In genomic region chr6:30325932-30326501, GRCm38 (mm10) we compare ENCODE assay signal across 13 mouse cellular contexts. TPM values are rescaled to one million over a fixed set of nuclear protein-coding genes. Genes with fewer than 3 reads are reported as not detected.
DNase-seq lines count a peak whose midpoint lies in the region; ATAC-seq and TF ChIP-seq lines count a peak whose summit lies in the region.
"Had no signal": no experiment of that assay in that cellular context is flagged by ENCODE, and none has a peak within 500 bp of the region (broad histone marks: within the 10 kb centered on the region; RNA-seq: fewer than 3 reads in every experiment).

No protein-coding gene starts in this region.

- H3K36me3 ChIP-seq in lung, embryonic 14.5 days (ENCODE audit: insufficient read depth): no peaks in the 10 kb centered on the region
- H3K36me3 ChIP-seq: hindbrain, embryonic 10.5 days had no signal

- H3K4me1 ChIP-seq in lung, embryonic 14.5 days (ENCODE audit: insufficient read depth): no peaks in the 10 kb centered on the region
- H3K4me1 ChIP-seq: hindbrain, embryonic 10.5 days had no signal

- intact Hi-C loops in gastrocnemius, adult 2 months (cut with DNase I): no loop called here

- no peak overlapping the region for H3K9ac ChIP-seq in lung, embryonic 14.5 days
- H3K9ac ChIP-seq: liver, embryonic 14.5 days had no signal

- 41% methylated on average over 4 of the region's 4 CpGs for WGBS in lung, embryonic 14.5 days

- H3K9me3 ChIP-seq in lung, embryonic 14.5 days (ENCODE audit: low read depth, low read length): no peaks in the 10 kb centered on the region
- H3K9me3 ChIP-seq: hindbrain, embryonic 10.5 days had no signal

- H3K4me2 ChIP-seq in lung, embryonic 14.5 days: no peak overlapping the region

- TF ChIP-seq CTCF in gastrocnemius, adult 2 months (IDR thresholded peaks at IDR 0.05): no peak
- TF ChIP-seq CTCF in lung, embryonic 14.5 days (IDR thresholded peaks at IDR 0.05; ENCODE audit: low read depth): no peak

- H3K4me3 ChIP-seq in gastrocnemius, adult 2 months: no peak overlapping the region
- no peak overlapping the region for H3K4me3 ChIP-seq in lung, embryonic 14.5 days (ENCODE audit: low read depth, low read length)
- H3K4me3 ChIP-seq: hindbrain, embryonic 10.5 days had no signal

- H3K27ac ChIP-seq in gastrocnemius, adult 2 months: 0 out of 2 replicates have a peak overlapping the region, but pooled peaks have one; percentile 28
- H3K27ac ChIP-seq in lung, embryonic 14.5 days (ENCODE audit: low read depth): peak overlapping the region; percentile 52; the same call in 1 of the 2 replicates
- H3K27ac ChIP-seq: hindbrain, embryonic 10.5 days; liver, embryonic 14.5 days had no signal

- no peaks in the 10 kb centered on the region for H3K27me3 ChIP-seq in lung, embryonic 14.5 days (ENCODE audit: insufficient read depth, low read length)

- ATAC-seq in lung, embryonic 14.5 days (ENCODE audit: insufficient read depth): no peak
- peak; percentile 98 for ATAC-seq in common myeloid progenitor, adult 5-6 weeks (replicated peaks; ENCODE audit: low read depth, poor library complexity, severe bottlenecking)
- ATAC-seq: forebrain, embryonic 16.5 days had no signal

- DNase-seq in gastrocnemius, adult 2 months: no peak
- DNase-seq in gastrocnemius, adult 8-10 months (ENCODE audit: low spot score in 2 of 2): no peak
- DNase-seq in lung, embryonic 14.5 days: peak; percentile 38
- DNase-seq in lung, postnatal 14 days: no peak
- peak; percentile 70 for DNase-seq in naive thymus-derived CD4-positive, alpha-beta T cell, adult 2 months (ENCODE audit: low read depth)
- no peak for DNase-seq in urinary bladder, adult 2 months (ENCODE audit: low spot score)
- DNase-seq in right cerebral cortex, postnatal 36 days (ENCODE audit: low spot score in 2 of 2): no peak
- DNase-seq: layer of hippocampus, adult 9-11 months; right cerebral cortex, postnatal 4 days had no signal

RNA-seq across cellular contexts. Expression of gene Ube2h, which starts 21.7 kb away (rescaled TPM):
- total RNA-seq in gastrocnemius, adult 2 months (2021): 10 to 100 TPM; 39.6 to 81.2 TPM
- 10 to 100 TPM; 47.9 to 63.1 (median 52.5) TPM for total RNA-seq in gastrocnemius, adult 8-10 months (2022)
- 42.3 and 45.8 TPM in 2 replicates for polyA plus RNA-seq in lung, embryonic 14.5 days (2014; fragmentation: Nextera tagmentation; extraction: Ambion mirVana)
- total RNA-seq in common myeloid progenitor, adult 5-6 weeks (2017): 11.2 and 14.1 TPM in 2 replicates
- 94.6 and 103 TPM in 2 replicates for polyA plus RNA-seq in urinary bladder, adult 2 months (2012; rRNA removed)

Comparison
In these comparisons a context has a peak if more than half of its experiments do, and no peak if none do; other contexts are left out.
1. DNase-seq: peak in lung, embryonic 14.5 days (single experiment) and naive thymus-derived CD4-positive, alpha-beta T cell, adult 2 months (single experiment); none in gastrocnemius, adult 2 months (single experiment), gastrocnemius, adult 8-10 months (0 of 2), lung, postnatal 14 days (single experiment), urinary bladder, adult 2 months (single experiment) and right cerebral cortex, postnatal 36 days (0 of 2).